Mouse (Mus musculus): Measurements from ENCODE around the gene Slc30a9.

Gene Slc30a9

GRCm38 (mm10) chr5:67306698-67307521, at the start of gene Slc30a9:
Gene Slc30a9 (plus strand): TSS chr5:67306955.
- ATAC-seq (ENCODE audit: low TSS enrichment), result peak; percentile 94

- ATAC-seq (ENCODE audit: low TSS enrichment), result peak; percentile 41
Measured at GRCm38 (mm10) chr5:67258473-67258872, 48.3 kb upstream of the Slc30a9 start.

GRCm38 (mm10) chr5:67260159-67260530, 46.6 kb upstream of the Slc30a9 start:
- ATAC-seq (ENCODE audit: low TSS enrichment), result peak; percentile 11; the same call in 1 of the 2 replicates

- ATAC-seq (ENCODE audit: low TSS enrichment), result peak; percentile 91
Measured at GRCm38 (mm10) chr5:67260531-67261371, 46.0 kb upstream of the Slc30a9 start, which contains the start of gene Tmem33. Gene Tmem33 (plus strand): TSS chr5:67260565.

- ATAC-seq (ENCODE audit: low TSS enrichment), result no peak
Measured at GRCm38 (mm10) chr5:67262964-67263363, 43.8 kb upstream of the Slc30a9 start.

GRCm38 (mm10) chr5:67266106-67266505, 40.6 kb upstream of the Slc30a9 start:
- ATAC-seq (ENCODE audit: low TSS enrichment), result no peak

GRCm38 (mm10) chr5:67269309-67269708, 37.4 kb upstream of the Slc30a9 start:
- no peak for ATAC-seq (ENCODE audit: low TSS enrichment)

- no peak for ATAC-seq (ENCODE audit: low TSS enrichment)
Measured at GRCm38 (mm10) chr5:67279407-67279806, 27.3 kb upstream of the Slc30a9 start.

GRCm38 (mm10) chr5:67279840-67280239, 26.9 kb upstream of the Slc30a9 start:
- ATAC-seq (ENCODE audit: low TSS enrichment), result no peak

- ATAC-seq (ENCODE audit: low TSS enrichment), result no peak
Measured at GRCm38 (mm10) chr5:67280400-67280799, 26.4 kb upstream of the Slc30a9 start.

GRCm38 (mm10) chr5:67295029-67295428, 11.7 kb upstream of the Slc30a9 start:
- ATAC-seq (ENCODE audit: low TSS enrichment), result no peak

- ATAC-seq (ENCODE audit: low TSS enrichment), result peak; percentile 90
Measured at GRCm38 (mm10) chr5:67295682-67296081, 11.1 kb upstream of the Slc30a9 start.

GRCm38 (mm10) chr5:67296171-67296570, 10.6 kb upstream of the Slc30a9 start:
- no peak for ATAC-seq (ENCODE audit: low TSS enrichment)

- no peak for ATAC-seq (ENCODE audit: low TSS enrichment)
Measured at GRCm38 (mm10) chr5:67297026-67297813, 9.5 kb upstream of the Slc30a9 start.

GRCm38 (mm10) chr5:67299847-67300412, 6.8 kb upstream of the Slc30a9 start:
- ATAC-seq (ENCODE audit: low TSS enrichment), result no peak

GRCm38 (mm10) chr5:67300926-67301597, 5.7 kb upstream of the Slc30a9 start:
- no peak for ATAC-seq (ENCODE audit: low TSS enrichment)

- no peak for ATAC-seq (ENCODE audit: low TSS enrichment)
Measured at GRCm38 (mm10) chr5:67301722-67302331, 4.9 kb upstream of the Slc30a9 start.

- ATAC-seq (ENCODE audit: low TSS enrichment), result no peak
Measured at GRCm38 (mm10) chr5:67303816-67304215, 2.9 kb upstream of the Slc30a9 start.

GRCm38 (mm10) chr5:67307659-67308222, 986 bp downstream of the Slc30a9 start:
- ATAC-seq (ENCODE audit: low TSS enrichment), result no peak
